ENCODE assay signal across 8 mouse cellular contexts in genomic region chr16:32246952-32247370, GRCm38 (mm10). TPM values are rescaled to one million over a fixed set of nuclear protein-coding genes. Genes with fewer than 3 reads are reported as not detected.
DNase-seq lines count a peak whose midpoint lies in the region; ATAC-seq and TF ChIP-seq lines count a peak whose summit lies in the region.

Fbxo45 (minus strand) TSS chr16:32247158.
Wdr53 (plus strand) TSS chr16:32247227.

- no peaks in the 10 kb centered on the region for H3K27me3 ChIP-seq in kidney, embryonic 14.5 days (ENCODE audit: control insufficient read depth, insufficient read depth, low read length)
- no peaks in the 10 kb centered on the region for H3K27me3 ChIP-seq in limb, embryonic 15.5 days

- peaks cover 8% of the 10 kb centered on the region for H3K4me1 ChIP-seq in bone marrow macrophage, adult 2 months (ENCODE audit: control insufficient read depth, insufficient read depth, low read length)
- peaks cover 3% of the 10 kb centered on the region; the same call in 1 of the 2 replicates for H3K4me1 ChIP-seq in embryonic fibroblast, embryonic 13.5 days (ENCODE audit: control insufficient read depth, insufficient read depth, low read length)
- peaks cover 11% of the 10 kb centered on the region for H3K4me1 ChIP-seq in kidney, embryonic 14.5 days (ENCODE audit: control insufficient read depth, insufficient read depth, low read length)
- H3K4me1 ChIP-seq in limb, embryonic 15.5 days: peaks cover 19% of the 10 kb centered on the region

- H3K9ac ChIP-seq in kidney, embryonic 14.5 days (ENCODE audit: low read depth, low read length): peak within 1 kb of the TSS; percentile 79
- peak within 1 kb of the TSS; percentile 90 for H3K9ac ChIP-seq in limb, embryonic 15.5 days

- H3K4me3 ChIP-seq in bone marrow macrophage, adult 2 months (ENCODE audit: insufficient read depth, low read length): peak within 1 kb of the TSS; percentile 74
- peak within 1 kb of the TSS; percentile 100 for H3K4me3 ChIP-seq in embryonic fibroblast, embryonic 13.5 days (ENCODE audit: insufficient read depth, low read length)
- peak within 1 kb of the TSS; percentile 77 for H3K4me3 ChIP-seq in kidney, embryonic 14.5 days (ENCODE audit: low read length)
- peak within 1 kb of the TSS; percentile 98 for H3K4me3 ChIP-seq in limb, embryonic 15.5 days

- no peak for TF ChIP-seq CTCF in bone marrow macrophage, adult 2 months (IDR thresholded peaks at IDR 0.05; ENCODE audit: low read depth, low read length)
- TF ChIP-seq CTCF in embryonic fibroblast, embryonic 13.5 days (IDR thresholded peaks at IDR 0.05; ENCODE audit: borderline replicate concordance, insufficient read depth, low read length): no peak

- H3K9me3 ChIP-seq in kidney, embryonic 14.5 days (ENCODE audit: control insufficient read depth, low read length): no peaks in the 10 kb centered on the region
- H3K9me3 ChIP-seq in limb, embryonic 15.5 days: no peaks in the 10 kb centered on the region

- peak within 1 kb of the TSS; percentile 65 for H3K4me2 ChIP-seq in kidney, embryonic 14.5 days (replicated peaks; ENCODE audit: low read depth, low read length)
- H3K4me2 ChIP-seq in limb, embryonic 15.5 days: peak within 1 kb of the TSS; percentile 71

- peak within 1 kb of the TSS; percentile 70 for H3K27ac ChIP-seq in bone marrow macrophage, adult 2 months (ENCODE audit: insufficient read depth, low read depth, low read length)
- H3K27ac ChIP-seq in embryonic fibroblast, embryonic 13.5 days (ENCODE audit: insufficient read depth, low read length): peak within 1 kb of the TSS; percentile 78
- H3K27ac ChIP-seq in kidney, embryonic 14.5 days (ENCODE audit: low read depth, low read length): peak within 1 kb of the TSS; percentile 83
- H3K27ac ChIP-seq in limb, embryonic 15.5 days: peak within 1 kb of the TSS; percentile 94

- peak; percentile 98 for ATAC-seq in kidney, embryonic 14.5 days (ENCODE audit: low FRiP score, low TSS enrichment)
- ATAC-seq in limb, embryonic 15.5 days (ENCODE audit: insufficient number of reproducible peaks, low FRiP score, low TSS enrichment, low read depth): peak; percentile 97

- under 1% methylated on average over 47 of the region's 48 CpGs for WGBS in kidney, embryonic 14.5 days
- 1% methylated on average over 48 of the region's 48 CpGs for WGBS in limb, embryonic 15.5 days

- no peak for TF ChIP-seq POLR2A in bone marrow macrophage, adult 2 months (IDR thresholded peaks at IDR 0.05; ENCODE audit: borderline replicate concordance, low read depth, low read length)
- TF ChIP-seq POLR2A in embryonic fibroblast, embryonic 13.5 days (IDR thresholded peaks at IDR 0.05; ENCODE audit: low read depth, low read length): peak; percentile 77

- peaks cover under 1% of the 10 kb centered on the region; the same call in 1 of the 2 replicates for H3K36me3 ChIP-seq in kidney, embryonic 14.5 days (ENCODE audit: control insufficient read depth, insufficient read depth, low read length)
- H3K36me3 ChIP-seq in limb, embryonic 15.5 days: no peaks in the 10 kb centered on the region; the same call in 1 of the 2 replicates

- peak; percentile 96 for DNase-seq in A20 (ENCODE audit: low read depth, low spot score)
- DNase-seq in heart, adult 9 months (ENCODE audit: low spot score in 2 of 2): peak; percentile 97 to 98
- peak; percentile 87 to 88 for DNase-seq in monocyte, adult 2 months (ENCODE audit: low read depth in 1 of 2, low spot score in 2 of 2)
- DNase-seq in spleen, postnatal 36 days (ENCODE audit: low spot score in 2 of 2): peak; percentile 98

RNA-seq across cellular contexts. Expression of gene Fbxo45, which starts in this region (rescaled TPM):
- 8.5 and 8.6 TPM in 2 replicates for polyA plus RNA-seq in bone marrow macrophage, adult 2 months (2012; ENCODE audit: insufficient read depth, insufficient read length, missing spikeins)
- polyA plus RNA-seq in embryonic fibroblast, embryonic 13.5 days (2011; ENCODE audit: insufficient read length, low read depth, missing spikeins): 12.4 and 16.1 TPM in 2 replicates
- polyA plus RNA-seq in kidney, embryonic 14.5 days (2014; fragmentation: Nextera tagmentation; extraction: Ambion mirVana): 10.8 and 14.5 TPM in 2 replicates
- polyA plus RNA-seq in limb, embryonic 15.5 days (2015; fragmentation: Nextera tagmentation; extraction: Ambion mirVana): 9.5 and 11.6 TPM in 2 replicates

RNA-seq across cellular contexts. Expression of gene Wdr53, which starts in this region (rescaled TPM):
- polyA plus RNA-seq in bone marrow macrophage, adult 2 months (2012; ENCODE audit: insufficient read depth, insufficient read length, missing spikeins): 18.0 and 20.3 TPM in 2 replicates
- polyA plus RNA-seq in embryonic fibroblast, embryonic 13.5 days (2011; ENCODE audit: insufficient read length, low read depth, missing spikeins): 11.1 and 11.3 TPM in 2 replicates
- polyA plus RNA-seq in kidney, embryonic 14.5 days (2014; fragmentation: Nextera tagmentation; extraction: Ambion mirVana): 17.7 and 22.4 TPM in 2 replicates
- polyA plus RNA-seq in limb, embryonic 15.5 days (2015; fragmentation: Nextera tagmentation; extraction: Ambion mirVana): 19.9 and 22.0 TPM in 2 replicates

Comparison
In these comparisons a context has a peak if more than half of its experiments do, and no peak if none do; other contexts are left out.
1. Peak in every context shown above with its lines: DNase-seq, ATAC-seq, H3K4me3 ChIP-seq and H3K27ac ChIP-seq.